Mouse (Mus musculus) right cerebral cortex, adult 18-20 months (tissue): ENCODE measurements at regions not wholly inside any gene's neighbourhood (a gene's known extent, or its start where the extent isn't known, plus 50 kb on each side); places are given as distances from the start of the nearest gene placed in this dataset.

Experiments used
- DNase-seq: peaks from one replicate; pipeline ENCODE4 v3.0.0; 2022; ENCODE audit warnings: mixed read lengths

- no peak for DNase-seq
These were observed 88.8 kb upstream of the Zkscan2 start for GRCm38 (mm10) chr7:123589099-123589498.

GRCm38 (mm10) chr7:123573721-123574120 lies 73.5 kb upstream of the Zkscan2 start:
- DNase-seq, result peak; percentile 8

GRCm38 (mm10) chr7:123572376-123572990 lies 72.2 kb upstream of the Zkscan2 start:
- no peak for DNase-seq

- DNase-seq, result no peak
These were observed 66.0 kb upstream of the Zkscan2 start for GRCm38 (mm10) chr7:123566264-123566663.

- DNase-seq, result no peak
These were observed 59.3 kb upstream of the Zkscan2 start for GRCm38 (mm10) chr7:123559544-123559943.
